Mouse (Mus musculus) hindbrain, postnatal 0 days (tissue): ENCODE data around the gene 2210418O10Rik. TPM values are rescaled to one million over a fixed set of nuclear protein-coding genes. Genes with fewer than 3 reads are reported as not detected.
"Not testable (repeated sequence)": the region's sequence is repeated elsewhere in the genome, so short reads cannot be mapped to it uniquely, and the experiment has no call there.

Experiments used
- ATAC-seq: fragments of 200-750 bp; cut with Nextera tagmentation; 2 replicates; pipeline ENCODE4 v1.8.0; 2017; ENCODE audit warnings: mild to moderate bottlenecking, moderate TSS enrichment, moderate library complexity
- DNase-seq: peaks from one replicate; pipeline ENCODE4 v3.0.0-alpha.2; 2015; ENCODE audit warnings: low spot score
- H3K27ac ChIP-seq: fragments of 300-500 bp; sonication (generic); 2 replicates; pipeline ENCODE4 v1.5.1; 2014; ENCODE audit warnings: mild to moderate bottlenecking
- H3K27me3 ChIP-seq: fragments of 300-500 bp; sonication (generic); 2 replicates; pipeline ENCODE4 v1.6.1; 2014; ENCODE audit warnings: low read length, mixed read lengths; ENCODE audit not compliant: insufficient read depth
- H3K36me3 ChIP-seq: fragments of 300-500 bp; sonication (generic); 2 replicates; pipeline ENCODE4 v1.6.1; 2014; ENCODE audit warnings: low read length, mixed read lengths; ENCODE audit not compliant: insufficient read depth
- H3K4me1 ChIP-seq: fragments of 300-500 bp; sonication (generic); 2 replicates; pipeline ENCODE4 v1.6.1; 2014; ENCODE audit warnings: antibody characterized with exemption, low read length, mixed read lengths; ENCODE audit not compliant: insufficient read depth
- H3K4me2 ChIP-seq: fragments of 300-500 bp; sonication (generic); 2 replicates; pipeline ENCODE4 v1.6.1; 2014; ENCODE audit warnings: low read depth, mild to moderate bottlenecking, low read length, moderate library complexity, mixed read lengths
- H3K4me3 ChIP-seq: fragments of 300-500 bp; sonication (generic); 2 replicates; pipeline ENCODE4 v1.5.1; 2014; ENCODE audit warnings: low read length
- H3K9ac ChIP-seq: fragments of 300-500 bp; sonication (generic); replicated peaks from 2 replicates; pipeline ENCODE4 v1.6.1; 2014; ENCODE audit warnings: mild to moderate bottlenecking, low read length, moderate library complexity, mixed read lengths
- H3K9me3 ChIP-seq: fragments of 300-500 bp; sonication (generic); 2 replicates; pipeline ENCODE4 v1.6.1; 2016; ENCODE audit warnings: low read length, mixed read lengths
- WGBS: fragments of 180-500 bp; shearing (Covaris S2); extraction: QIAGEN DNeasy Blood & Tissue Kit; methylation state at CpG from one replicate; pipeline ENCODE4 v1.1.7; 2014; 5-methylcytosine and 5-hydroxymethylcytosine counted together
- polyA plus RNA-seq: library from polyadenylated mRNA; unstranded; fragments of >200 nt; fragmentation: Nextera tagmentation; extraction: Ambion mirVana; gene quantifications from 2 replicates; pipeline ENCODE4 v1.2.1, GENCODE M21; 2015
- total RNA-seq: library from RNA; depleted of rRNA; stranded (reverse); fragments of >200 nt; gene quantifications from 2 replicates; pipeline ENCODE4 v1.2.3, GENCODE M21; 2014; rRNA removed

Gene 2210418O10Rik
- total RNA-seq (5.9 and 6.2 TPM in 2 replicates), polyA plus RNA-seq (8.2 and 9.9 TPM in 2 replicates)

DNA sequence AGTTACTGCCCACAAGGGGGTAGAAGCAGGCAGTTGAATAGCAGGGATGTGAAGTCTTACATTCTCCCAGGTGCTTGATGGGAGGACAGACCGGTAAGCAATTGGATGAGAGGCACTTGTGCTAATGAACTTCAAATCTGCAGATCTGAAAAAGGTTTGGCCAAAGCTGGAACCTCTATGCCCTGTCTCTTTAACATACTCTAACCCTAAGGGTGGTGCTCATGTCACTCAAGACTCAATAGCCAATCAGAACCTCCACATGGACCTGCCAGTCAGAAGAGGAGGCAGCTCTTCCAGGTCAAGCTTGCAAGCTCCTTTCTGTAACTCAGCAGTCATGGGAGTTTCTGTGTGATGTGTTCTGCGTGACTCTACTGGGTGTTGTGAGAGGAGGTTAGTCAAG, at the start of gene 2210418O10Rik:
Gene 2210418O10Rik, plus strand, starts transcription at position 301 of the 400 bp plus-strand sequence.
- H3K4me1 ChIP-seq, DNase-seq, H3K27ac ChIP-seq, H3K27me3 ChIP-seq, ATAC-seq, H3K9me3 ChIP-seq, H3K4me2 ChIP-seq, H3K4me3 ChIP-seq, H3K9ac ChIP-seq, H3K36me3 ChIP-seq: not testable (repeated sequence)
- no CpG with 5 or more reads among the region's 2 CpGs for WGBS

DNA sequence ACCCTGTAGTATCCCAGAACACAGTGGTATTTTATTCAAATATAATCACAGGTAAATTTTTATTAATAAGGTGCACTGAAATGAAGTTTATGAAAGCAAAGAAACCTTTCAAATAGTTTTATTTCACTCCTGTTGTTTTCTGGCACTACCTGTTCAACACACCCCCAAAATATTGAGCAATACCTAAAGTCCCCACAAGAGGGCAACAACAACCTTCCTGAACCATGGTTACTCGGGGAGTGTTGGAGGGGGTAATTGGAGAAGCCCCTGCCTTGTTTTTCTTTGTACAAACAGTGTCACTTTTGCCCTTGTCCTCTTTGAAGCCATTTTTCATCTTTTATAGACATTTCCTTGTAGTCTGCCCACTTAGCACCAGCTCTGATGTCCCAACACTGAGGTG, 22.1 kb downstream of the 2210418O10Rik start:
- not testable (repeated sequence) for H3K4me2 ChIP-seq, H3K9ac ChIP-seq, H3K4me1 ChIP-seq, H3K9me3 ChIP-seq, DNase-seq, H3K27me3 ChIP-seq, ATAC-seq, H3K27ac ChIP-seq, H3K4me3 ChIP-seq, H3K36me3 ChIP-seq
- no CpG with 5 or more reads among the region's 1 CpGs for WGBS

Other genes with a start within 250 kb of the 2210418O10Rik start
- 0.52 TPM in 1 of 2 replicates, not detected in the other for gene Gm2004, start 76.7 kb upstream of the 2210418O10Rik start, total RNA-seq
- 0.30 and 0.83 TPM in 2 replicates for gene Gm2004, start 76.7 kb upstream of the 2210418O10Rik start, polyA plus RNA-seq
- gene Gm11009, start 92.9 kb downstream of the 2210418O10Rik start, total RNA-seq = not detected in 2 replicates
- not detected in 2 replicates for gene Gm11009, start 92.9 kb downstream of the 2210418O10Rik start, polyA plus RNA-seq
- gene Gm14435, start 197.0 kb downstream of the 2210418O10Rik start, total RNA-seq = 1.2 and 8.3 TPM in 2 replicates
- gene Gm14435, start 197.0 kb downstream of the 2210418O10Rik start, polyA plus RNA-seq = 12.0 and 15.6 TPM in 2 replicates